Mouse (Mus musculus) CH12.LX (cell line): ENCODE results near the gene Ncaph2. TPM values are rescaled to one million over a fixed set of nuclear protein-coding genes. Genes with fewer than 3 reads are reported as not detected.
A peak's percentile ranks its signal among the peaks of the same experiment; 100 is the strongest.

Experiments
- DNase-seq: peaks from one replicate; pipeline ENCODE4 v3.0.0-alpha.2; 2013; ENCODE audit errors: extremely low read depth
- H3K27ac ChIP-seq: 2 replicates; pipeline ENCODE4 v1.5.1; 2012; ENCODE audit warnings: low read depth, mild to moderate bottlenecking, control low read depth, moderate library complexity; ENCODE audit not compliant: insufficient read depth
- H3K27me3 ChIP-seq: replicated peaks from 2 replicates; pipeline ENCODE3; 2012; ENCODE audit warnings: inconsistent platforms
- H3K36me3 ChIP-seq, 2 experiments: replicated peaks in 1 of 2; 2 replicates each; pipeline versions ENCODE3 to v1.6.1; 2012; ENCODE audit warnings: inconsistent platforms in 1 of 2, low read length in 1 of 2, mild to moderate bottlenecking in 1 of 2, mixed read lengths in 1 of 2, moderate library complexity in 1 of 2; ENCODE audit not compliant: control insufficient read depth in 1 of 2, insufficient read depth in 1 of 2
- H3K4me1 ChIP-seq, 2 experiments: 2 replicates each; pipeline ENCODE4 v1.6.1; 2012; ENCODE audit warnings: inconsistent platforms in 1 of 2, moderate library complexity in 1 of 2; ENCODE audit not compliant: insufficient read depth in 2 of 2, control insufficient read depth in 1 of 2
- H3K4me2 ChIP-seq: 2 replicates; pipeline ENCODE4 v1.6.1; 2012; ENCODE audit warnings: low read depth, mild to moderate bottlenecking, control low read depth; ENCODE audit not compliant: poor library complexity, insufficient read depth, severe bottlenecking
- H3K4me3 ChIP-seq, 3 experiments: fragments of 150-350 bp in 1 of 3; sonication (generic) in 1 of 3; replicated peaks in 1 of 3; 2 replicates each; pipeline versions ENCODE3 to v1.5.1; 2011 to 2012; ENCODE audit warnings: low read depth in 2 of 3, low read length in 2 of 3, mild to moderate bottlenecking in 2 of 3, moderate library complexity in 2 of 3, control low read depth in 1 of 3, improper control_type of control experiment in 1 of 3, inconsistent platforms in 1 of 3, mixed read lengths in 1 of 3; ENCODE audit not compliant: poor library complexity in 1 of 3
- H3K79me2 ChIP-seq: replicated peaks from 2 replicates; pipeline ENCODE4 v1.6.1; 2012; ENCODE audit warnings: mild to moderate bottlenecking, moderate library complexity; ENCODE audit not compliant: control insufficient read depth, poor library complexity, insufficient read depth, severe bottlenecking; ENCODE audit errors: extremely low read depth
- H3K9ac ChIP-seq: 2 replicates; pipeline ENCODE4 v1.6.1; 2012; ENCODE audit warnings: low read depth, mild to moderate bottlenecking, control low read depth, moderate library complexity; ENCODE audit not compliant: insufficient read depth
- H3K9me3 ChIP-seq: replicated peaks from 2 replicates; pipeline ENCODE3; 2012; ENCODE audit warnings: low read length, inconsistent platforms, mixed read lengths
- CHD1 ChIP-seq: IDR thresholded peaks from 2 replicates; pipeline ENCODE4 v1.6.1; 2012; ENCODE audit warnings: low read depth, low read length, improper control_type of control experiment, inconsistent platforms
- HCFC1 ChIP-seq: IDR thresholded peaks from 2 replicates; pipeline ENCODE4 v1.6.1; 2012; ENCODE audit warnings: low read depth, mild to moderate bottlenecking, inconsistent platforms, low read length, improper control_type of control experiment
- JUN ChIP-seq: IDR thresholded peaks from 2 replicates; pipeline ENCODE4 v1.6.1; 2011; ENCODE audit warnings: low read depth, mild to moderate bottlenecking, low read length, improper control_type of control experiment, moderate library complexity; ENCODE audit not compliant: insufficient read depth
- MXI1 ChIP-seq: IDR thresholded peaks from 2 replicates; pipeline ENCODE4 v1.6.1; 2011; ENCODE audit warnings: mild to moderate bottlenecking, low read depth, low read length, improper control_type of control experiment
- NELFE ChIP-seq: IDR thresholded peaks from 2 replicates; pipeline ENCODE4 v1.6.1; 2011; ENCODE audit warnings: low read depth, low read length, improper control_type of control experiment
- TCF12 ChIP-seq: IDR thresholded peaks from 2 replicates; pipeline ENCODE4 v1.6.1; 2014; ENCODE audit warnings: low read depth, mild to moderate bottlenecking, inconsistent platforms, low read length, improper control_type of control experiment
- ZMIZ1 ChIP-seq: IDR thresholded peaks from 2 replicates; pipeline ENCODE4 v1.6.1; 2012; ENCODE audit warnings: low read depth, mild to moderate bottlenecking, inconsistent platforms, low read length, improper control_type of control experiment
- dilution Hi-C: fragments of 300-500 bp; cut with MboI; formaldehyde crosslinking; loops from 2 replicates; pipeline ENCODE4 v1.14.3; 2020; ENCODE audit warnings: low sequenced_read_pairs; ENCODE audit not compliant: extremely low pct_unique_long_range_greater_than_20kb, extremely low pct_ligation_motif_present
- in situ Hi-C: fragments of 300-500 bp; cut with MboI; formaldehyde crosslinking; loops from 3 replicates; pipeline ENCODE4 v1.14.3; 2019; ENCODE audit warnings: low sequenced_read_pairs, low pct_ligation_motif_present, low pct_unique_long_range_greater_than_20kb, mixed read lengths
- polyA plus RNA-seq: library from polyadenylated mRNA; unstranded; fragments of >175 nt; gene quantifications from 2 replicates; pipeline ENCODE4 v1.2.1, GENCODE M21; 2012; ENCODE audit warnings: low read depth; ENCODE audit not compliant: insufficient read length
- total RNA-seq, 2 experiments: library from RNA; depleted of rRNA; stranded (reverse); fragments of 300-350 nt in 1 of 2; fragments of >200 nt in 1 of 2; gene quantifications; 2 replicates each; pipeline ENCODE4 v1.2.3; 2012 to 2014

Ncaph2 gene
- total and polyA plus RNA-seq, 3 experiments = 95.4 to 151 (median 106) TPM

GRCm38 (mm10) chr15:89399716-89400115 is 44.2 kb downstream of the Ncaph2 start:
- peaks cover 23% of the 10 kb centered on the region for H3K27me3 ChIP-seq
- H3K4me1 ChIP-seq = no peaks in the 10 kb centered on the region
- no peak overlapping the region for H3K4me2 ChIP-seq
- no peak overlapping the region for H3K9ac ChIP-seq
- no peaks in the 10 kb centered on the region for H3K79me2 ChIP-seq
- in situ Hi-C loops = no loop called here
- no peaks in the 10 kb centered on the region for H3K36me3 ChIP-seq
- no peak for DNase-seq
- no peak overlapping the region for H3K27ac ChIP-seq
- TF ChIP-seq ZMIZ1 (no peak), MXI1 (no peak), NELFE (no peak), HCFC1 (no peak)
- dilution Hi-C loops = no loop called here
- no peak overlapping the region for H3K4me3 ChIP-seq
- no peaks in the 10 kb centered on the region for H3K9me3 ChIP-seq

- no peaks in the 10 kb centered on the region for H3K79me2 ChIP-seq
- no peaks in the 10 kb centered on the region for H3K36me3 ChIP-seq
- in situ Hi-C loops = no loop called here
- no peak overlapping the region for H3K4me2 ChIP-seq
- no peaks in the 10 kb centered on the region for H3K4me1 ChIP-seq
- TF ChIP-seq CHD1 (no peak), JUN (no peak)
- DNase-seq = peak; percentile 4
- peaks cover 14% of the 10 kb centered on the region for H3K27me3 ChIP-seq
- no peak overlapping the region for H3K27ac ChIP-seq
- no peak overlapping the region for H3K4me3 ChIP-seq
- no peak overlapping the region for H3K9ac ChIP-seq
- dilution Hi-C loops = no loop called here
- peaks cover 5% of the 10 kb centered on the region for H3K9me3 ChIP-seq
Measured at GRCm38 (mm10) chr15:89402471-89402870, 47.0 kb downstream of the Ncaph2 start.

GRCm38 (mm10) chr15:89404831-89405623 is 49.5 kb downstream of the Ncaph2 start:
- H3K36me3 ChIP-seq = no peaks in the 10 kb centered on the region
- peaks cover 13% of the 10 kb centered on the region for H3K9me3 ChIP-seq
- no peaks in the 10 kb centered on the region for H3K79me2 ChIP-seq
- H3K27ac ChIP-seq = no peak overlapping the region
- H3K27me3 ChIP-seq = peaks cover 7% of the 10 kb centered on the region
- dilution Hi-C loops = no loop called here
- DNase-seq = no peak
- H3K4me1 ChIP-seq = no peaks in the 10 kb centered on the region
- TF ChIP-seq TCF12 = no peak
- TF ChIP-seq, all 38 proteins: peak for 0
- Histone ChIP-seq H3K9ac (no peak overlapping the region), H3K4me3 (no peak overlapping the region), H3K4me2 (no peak overlapping the region)
- in situ Hi-C loops = no loop called here
